Mouse (Mus musculus): ENCODE measurements at regions not wholly inside any gene's neighbourhood (a gene's known extent, or its start where the extent isn't known, plus 50 kb on each side); places are given as distances from the start of the nearest gene placed in this dataset.
A peak's percentile ranks its signal among the peaks of the same experiment; 100 is the strongest.

- H3K9me3 ChIP-seq (ENCODE audit: control insufficient read depth, low read length) = no peaks in the 10 kb centered on the region
- DNase-seq (ENCODE audit: low spot score) (no peak), ATAC-seq (ENCODE audit: low FRiP score, low TSS enrichment) (peak; percentile 51; the same call in 1 of the 2 replicates)
- H3K4me1 ChIP-seq (replicated peaks; ENCODE audit: control insufficient read depth, insufficient read depth) = no peaks in the 10 kb centered on the region
- H3K4me2 ChIP-seq (replicated peaks; ENCODE audit: low read depth) = no peak overlapping the region
- H3K9ac ChIP-seq (ENCODE audit: low read length) = no peak overlapping the region
- WGBS = 65% methylated on average over 7 of the region's 7 CpGs
- H3K36me3 ChIP-seq (ENCODE audit: control insufficient read depth, insufficient read depth, low read length) = no peaks in the 10 kb centered on the region
- no peaks in the 10 kb centered on the region for H3K27me3 ChIP-seq (ENCODE audit: control insufficient read depth, insufficient read depth, low read length)
- H3K27ac ChIP-seq (replicated peaks) = peak overlapping the region; percentile 65
- TF ChIP-seq CTCF (IDR thresholded peaks at IDR 0.05; ENCODE audit: low read depth) (no peak), EP300 (optimal IDR thresholded peaks at IDR 0.05) (no peak)
- H3K4me3 ChIP-seq (ENCODE audit: low read depth, low read length) = no peak overlapping the region
Observed at GRCm38 (mm10) chr5:97256445-97257060, 135.6 kb downstream of the Naa11 start.

DNA sequence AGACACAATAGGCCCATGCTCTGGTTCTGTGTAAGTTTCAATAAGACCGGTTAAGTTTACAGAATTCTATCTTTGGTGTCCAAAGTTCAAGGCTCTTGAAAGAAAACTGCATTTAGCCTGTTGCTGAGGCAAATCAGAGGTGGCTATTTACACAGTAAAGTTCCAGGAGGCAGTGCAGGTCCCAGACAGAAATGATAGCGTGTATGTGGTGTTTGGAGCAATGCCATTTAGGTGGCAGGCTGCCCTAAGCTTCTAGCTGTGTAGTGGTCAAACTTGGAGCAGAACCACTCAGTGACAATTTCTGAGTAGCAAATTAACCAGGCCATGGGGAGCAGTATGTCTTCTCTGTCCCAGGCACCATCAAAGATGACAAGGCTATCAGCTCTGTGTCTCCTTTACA, 125.5 kb upstream of the Paqr3 start:
- WGBS = 63% methylated on average over 2 of the region's 2 CpGs
- H3K9ac ChIP-seq (ENCODE audit: low read length) = no peak overlapping the region
- no peak overlapping the region for H3K4me2 ChIP-seq (replicated peaks; ENCODE audit: low read depth)
- H3K36me3 ChIP-seq (ENCODE audit: control insufficient read depth, insufficient read depth, low read length) = no peaks in the 10 kb centered on the region
- H3K27ac ChIP-seq (replicated peaks) = no peak overlapping the region
- TF ChIP-seq CTCF (IDR thresholded peaks at IDR 0.05; ENCODE audit: low read depth) = peak; percentile 25; the same call in 1 of the 2 replicates
- no peak for TF ChIP-seq EP300 (optimal IDR thresholded peaks at IDR 0.05)
- H3K9me3 ChIP-seq (ENCODE audit: control insufficient read depth, low read length) = no peaks in the 10 kb centered on the region
- ATAC-seq (ENCODE audit: low FRiP score, low TSS enrichment) = peak; percentile 96
- H3K4me1 ChIP-seq (replicated peaks; ENCODE audit: control insufficient read depth, insufficient read depth) = no peaks in the 10 kb centered on the region
- no peaks in the 10 kb centered on the region for H3K27me3 ChIP-seq (ENCODE audit: control insufficient read depth, insufficient read depth, low read length)
- peak; percentile 76 for DNase-seq (ENCODE audit: low spot score)
- no peak overlapping the region for H3K4me3 ChIP-seq (ENCODE audit: low read depth, low read length)

DNA sequence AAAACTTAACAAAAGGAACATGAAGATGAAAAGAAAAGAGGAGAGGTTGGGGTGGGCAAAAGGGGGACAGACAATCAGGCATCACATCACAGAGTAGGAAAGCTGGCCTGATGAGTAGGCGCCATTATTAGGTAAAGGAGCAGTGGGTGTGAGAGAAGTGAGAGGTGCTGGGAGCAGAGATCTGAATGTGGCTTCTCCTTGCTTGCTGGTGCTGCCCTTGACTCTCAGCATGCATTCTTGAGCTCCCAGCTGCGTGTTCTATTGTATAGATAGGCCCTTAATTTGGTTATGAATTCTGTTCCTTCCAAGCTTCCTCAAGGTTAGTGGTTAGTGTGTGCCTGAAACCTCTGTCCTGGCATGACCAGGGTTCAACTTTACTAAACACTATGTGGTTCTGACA, 115.0 kb upstream of the Paqr3 start:
- Histone ChIP-seq H3K4me3 (ENCODE audit: low read depth, low read length) (no peak overlapping the region), H3K9ac (ENCODE audit: low read length) (no peak overlapping the region), H3K27ac (replicated peaks) (no peak overlapping the region), H3K9me3 (ENCODE audit: control insufficient read depth, low read length) (no peaks in the 10 kb centered on the region), H3K27me3 (ENCODE audit: control insufficient read depth, insufficient read depth, low read length) (no peaks in the 10 kb centered on the region), H3K36me3 (ENCODE audit: control insufficient read depth, insufficient read depth, low read length) (no peaks in the 10 kb centered on the region), H3K4me1 (replicated peaks; ENCODE audit: control insufficient read depth, insufficient read depth) (no peaks in the 10 kb centered on the region), H3K4me2 (replicated peaks; ENCODE audit: low read depth) (no peak overlapping the region)
- DNase-seq (ENCODE audit: low spot score) (no peak), ATAC-seq (ENCODE audit: low FRiP score, low TSS enrichment) (no peak)
- TF ChIP-seq CTCF (IDR thresholded peaks at IDR 0.05; ENCODE audit: low read depth) (no peak), EP300 (optimal IDR thresholded peaks at IDR 0.05) (no peak)
- 56% methylated on average over 2 of the region's 2 CpGs for WGBS

DNA sequence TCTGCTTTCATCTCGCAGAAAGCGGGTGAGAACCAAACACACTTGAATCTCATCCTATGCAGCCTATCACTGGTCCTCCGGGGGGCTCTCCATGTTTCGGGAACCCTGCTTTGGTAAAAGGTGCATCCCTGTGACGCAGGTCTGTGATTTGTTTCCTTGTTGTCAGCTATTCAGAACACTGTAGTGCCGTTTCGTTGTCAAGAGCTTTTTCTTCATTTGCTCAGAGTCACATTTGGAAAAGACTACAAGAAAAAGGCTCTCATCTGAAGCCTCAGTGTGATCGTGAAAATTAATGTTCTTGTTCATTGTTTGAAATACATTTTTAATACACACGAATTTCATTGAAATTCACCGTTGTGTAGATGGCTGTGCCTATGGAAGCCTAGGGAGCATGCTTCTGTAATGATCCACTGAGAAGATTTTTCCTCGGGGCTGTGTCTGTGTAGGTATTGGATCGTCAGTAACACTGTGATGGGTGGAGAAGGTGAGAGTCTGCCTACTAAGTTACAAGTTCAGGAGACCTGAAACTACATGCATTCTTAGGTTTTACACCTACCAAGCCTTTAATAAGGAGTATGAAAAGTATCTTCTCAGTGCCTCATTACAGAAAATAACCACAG, 112.0 kb upstream of the Paqr3 start:
- Histone ChIP-seq H3K4me3 (ENCODE audit: low read depth, low read length) (no peak overlapping the region), H3K4me1 (replicated peaks; ENCODE audit: control insufficient read depth, insufficient read depth) (no peaks in the 10 kb centered on the region), H3K4me2 (replicated peaks; ENCODE audit: low read depth) (no peak overlapping the region), H3K27ac (replicated peaks) (no peak overlapping the region), H3K36me3 (ENCODE audit: control insufficient read depth, insufficient read depth, low read length) (no peaks in the 10 kb centered on the region), H3K9ac (ENCODE audit: low read length) (no peak overlapping the region), H3K9me3 (ENCODE audit: control insufficient read depth, low read length) (no peaks in the 10 kb centered on the region), H3K27me3 (ENCODE audit: control insufficient read depth, insufficient read depth, low read length) (no peaks in the 10 kb centered on the region)
- no peak for TF ChIP-seq CTCF (IDR thresholded peaks at IDR 0.05; ENCODE audit: low read depth)
- no peak for TF ChIP-seq EP300 (optimal IDR thresholded peaks at IDR 0.05)
- DNase-seq (ENCODE audit: low spot score) (no peak), ATAC-seq (ENCODE audit: low FRiP score, low TSS enrichment) (no peak)
- 72% methylated on average over 12 of the region's 12 CpGs for WGBS

DNA sequence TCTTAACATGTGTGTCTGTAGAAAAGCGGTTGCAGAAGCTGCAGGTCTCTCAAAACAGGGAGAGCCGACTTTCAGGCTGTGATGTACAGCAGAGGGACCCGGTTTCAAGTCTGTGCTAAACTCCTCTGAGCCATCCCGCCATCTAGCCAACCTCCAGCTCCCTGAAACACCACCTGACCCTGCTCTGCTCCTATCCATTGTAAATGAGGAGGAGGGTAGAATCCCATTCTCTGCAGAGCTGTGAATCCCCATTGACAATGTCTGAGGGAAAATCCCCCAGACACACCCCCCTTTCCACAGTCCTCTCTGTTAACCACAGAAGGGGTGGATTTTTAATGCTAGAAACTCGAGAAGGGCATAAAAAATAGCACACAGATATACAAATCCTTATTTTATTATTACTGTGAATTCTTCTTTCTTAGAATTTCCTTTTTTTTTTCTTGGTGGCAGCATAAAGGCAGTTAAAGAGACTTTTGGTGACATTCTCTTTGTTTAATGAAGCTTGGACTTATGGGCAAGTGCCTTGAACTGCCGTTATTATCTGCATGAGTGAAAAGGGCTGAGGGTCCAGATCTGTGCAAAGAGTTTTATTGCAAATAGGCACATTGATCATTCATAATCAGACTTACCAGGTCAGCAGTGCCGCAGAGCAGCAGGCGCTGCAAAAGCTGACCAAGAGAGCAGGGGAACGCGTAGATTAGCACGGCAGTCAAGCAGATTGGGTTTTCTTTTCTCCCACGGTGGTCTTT, 111.3 kb upstream of the Paqr3 start:
- WGBS = 62% methylated on average over 12 of the region's 12 CpGs
- ATAC-seq (ENCODE audit: low FRiP score, low TSS enrichment) (no peak), DNase-seq (ENCODE audit: low spot score) (no peak)
- no peaks in the 10 kb centered on the region for H3K4me1 ChIP-seq (replicated peaks; ENCODE audit: control insufficient read depth, insufficient read depth)
- no peaks in the 10 kb centered on the region for H3K27me3 ChIP-seq (ENCODE audit: control insufficient read depth, insufficient read depth, low read length)
- H3K9ac ChIP-seq (ENCODE audit: low read length) = no peak overlapping the region
- no peak for TF ChIP-seq EP300 (optimal IDR thresholded peaks at IDR 0.05)
- no peak for TF ChIP-seq CTCF (IDR thresholded peaks at IDR 0.05; ENCODE audit: low read depth)
- H3K36me3 ChIP-seq (ENCODE audit: control insufficient read depth, insufficient read depth, low read length) = no peaks in the 10 kb centered on the region
- H3K27ac ChIP-seq (replicated peaks) = no peak overlapping the region
- H3K9me3 ChIP-seq (ENCODE audit: control insufficient read depth, low read length) = no peaks in the 10 kb centered on the region
- no peak overlapping the region for H3K4me2 ChIP-seq (replicated peaks; ENCODE audit: low read depth)
- no peak overlapping the region for H3K4me3 ChIP-seq (ENCODE audit: low read depth, low read length)

- 67% methylated on average over 1 of the region's 1 CpGs for WGBS
Observed at GRCm38 (mm10) chr5:97218712-97219111, 107.3 kb upstream of the Paqr3 start.

More at GRCm38 (mm10) chr5:97218712-97219111, 107.3 kb upstream of the Paqr3 start:
- DNase-seq (ENCODE audit: low spot score) (no peak), ATAC-seq (ENCODE audit: low FRiP score, low TSS enrichment) (no peak)
- no peak overlapping the region for H3K4me3 ChIP-seq (ENCODE audit: low read depth, low read length)
- H3K4me2 ChIP-seq (replicated peaks; ENCODE audit: low read depth) = no peak overlapping the region
- H3K9me3 ChIP-seq (ENCODE audit: control insufficient read depth, low read length) = no peaks in the 10 kb centered on the region
- H3K4me1 ChIP-seq (replicated peaks; ENCODE audit: control insufficient read depth, insufficient read depth) = no peaks in the 10 kb centered on the region
- TF ChIP-seq EP300 (optimal IDR thresholded peaks at IDR 0.05) (no peak), CTCF (IDR thresholded peaks at IDR 0.05; ENCODE audit: low read depth) (no peak)
- H3K27ac ChIP-seq (replicated peaks) = no peak overlapping the region
- H3K9ac ChIP-seq (ENCODE audit: low read length) = no peak overlapping the region
- H3K36me3 ChIP-seq (ENCODE audit: control insufficient read depth, insufficient read depth, low read length) = no peaks in the 10 kb centered on the region
- no peaks in the 10 kb centered on the region for H3K27me3 ChIP-seq (ENCODE audit: control insufficient read depth, insufficient read depth, low read length)

Measured in stomach, postnatal 0 days (tissue).